Mouse (Mus musculus) macrophage (primary cell): Measurements from ENCODE around the gene 9530068E07Rik. TPM values are rescaled to one million over a fixed set of nuclear protein-coding genes. Genes with fewer than 3 reads are reported as not detected.
"Not testable (repeated sequence)": the region's sequence is repeated elsewhere in the genome, so short reads cannot be mapped to it uniquely, and the experiment has no call there.

ENCODE experiments used
- H3K27ac ChIP-seq: fragments of 350-480 bp; formaldehyde crosslinking; 2 replicates; pipeline ENCODE4 v1.9.0; 2021
- H3K36me3 ChIP-seq: fragments of 350-480 bp; formaldehyde crosslinking; 2 replicates; pipeline ENCODE4 v1.9.0; 2021; ENCODE audit errors: inconsistent target
- H3K4me3 ChIP-seq: fragments of 350-480 bp; formaldehyde crosslinking; 2 replicates; pipeline ENCODE4 v1.9.0; 2021; ENCODE audit errors: inconsistent target
- H3K79me2 ChIP-seq: fragments of 350-480 bp; formaldehyde crosslinking; 2 replicates; pipeline ENCODE4 v1.9.0; 2021; ENCODE audit errors: inconsistent target
- WGBS: methylation state at CpG from one replicate; pipeline ENCODE4 v1.1.7; 2026; ENCODE audit warnings: inconsistent platforms; ENCODE audit not compliant: missing documents; 5-methylcytosine and 5-hydroxymethylcytosine counted together
- polyA plus RNA-seq: library from polyadenylated mRNA; stranded (reverse); fragments of 250-400 nt; gene quantifications from 3 replicates; pipeline ENCODE4 v1.2.4, GENCODE M21; 2018; ENCODE audit warnings: inconsistent platforms
- total RNA-seq, 78 experiments: library from RNA; depleted of rRNA; stranded (reverse); fragments of 250-400 nt; gene quantifications; 1 replicate in 9 of 78; 2 replicates in 24 of 78; 3 replicates in 43 of 78; 4 replicates in 2 of 78; pipeline ENCODE4 v1.2.4; 2018; ENCODE audit warnings: inconsistent platforms in 56 of 78

9530068E07Rik gene
- 10 to 100 TPM; 12.7 to 69.4 (median 36.4) TPM for total RNA-seq (2018; cell fraction: chromatin; rRNA removed)
- 100 to 1,000 TPM; 131 to 187 (median 157) TPM for total RNA-seq (2018; cell fraction: cytosol; rRNA removed)
- total RNA-seq (2018; cell fraction: nucleus; rRNA removed), result 100 to 1,000 TPM in 16 of 26 experiments, 10 to 100 TPM in 10; 56.3 to 204 (median 130) TPM
- 126 to 153 TPM (median 142 TPM) in 3 replicates for polyA plus RNA-seq

GRCm38 (mm10) chr11:52395940-52396596, at the start of gene 9530068E07Rik:
Gene 9530068E07Rik, plus strand, starts transcription at chr11:52396428.
- 3% methylated on average over 36 of the region's 38 CpGs for WGBS
- no peaks in the 10 kb centered on the region for H3K36me3 ChIP-seq

GRCm38 (mm10) chr11:52346635-52347005, 49.6 kb upstream of the 9530068E07Rik start:
- Histone ChIP-seq H3K79me2 (no peaks in the 10 kb centered on the region), H3K27ac (no peak overlapping the region), H3K4me3 (peak overlapping the region; percentile 12; the same call in 1 of the 2 replicates), H3K36me3 (no peaks in the 10 kb centered on the region)
- WGBS, result 11% methylated on average over 12 of the region's 12 CpGs

More at GRCm38 (mm10) chr11:52395940-52396596, at the start of gene 9530068E07Rik:
- H3K4me3 ChIP-seq, result peak within 1 kb of the TSS; percentile 89
- H3K79me2 ChIP-seq, result peaks cover 46% of the 10 kb centered on the region
- H3K27ac ChIP-seq, result peak within 1 kb of the TSS; percentile 60

GRCm38 (mm10) chr11:52348156-52348555, 48.1 kb upstream of the 9530068E07Rik start:
- H3K4me3 ChIP-seq, result no peak overlapping the region
- no peaks in the 10 kb centered on the region for H3K36me3 ChIP-seq
- WGBS, result 81% methylated on average over 4 of the region's 4 CpGs
- H3K79me2 ChIP-seq, result no peaks in the 10 kb centered on the region
- H3K27ac ChIP-seq, result no peak overlapping the region

GRCm38 (mm10) chr11:52348724-52349123, 47.5 kb upstream of the 9530068E07Rik start:
- no peak overlapping the region for H3K27ac ChIP-seq
- H3K4me3 ChIP-seq, result no peak overlapping the region
- 89% methylated on average over 3 of the region's 3 CpGs for WGBS
- no peaks in the 10 kb centered on the region for H3K36me3 ChIP-seq
- H3K79me2 ChIP-seq, result no peaks in the 10 kb centered on the region

- no peak overlapping the region for H3K27ac ChIP-seq
- no peak overlapping the region for H3K4me3 ChIP-seq
- no peaks in the 10 kb centered on the region for H3K79me2 ChIP-seq
- 3% methylated on average over 6 of the region's 9 CpGs for WGBS
- H3K36me3 ChIP-seq, result no peaks in the 10 kb centered on the region
These were observed 45.3 kb upstream of the 9530068E07Rik start for GRCm38 (mm10) chr11:52350924-52351323.

- no peaks in the 10 kb centered on the region for H3K79me2 ChIP-seq
- WGBS, result 89% methylated on average over 3 of the region's 3 CpGs
- H3K4me3 ChIP-seq, result no peak overlapping the region
- no peak overlapping the region for H3K27ac ChIP-seq
- H3K36me3 ChIP-seq, result no peaks in the 10 kb centered on the region
These were observed 44.0 kb upstream of the 9530068E07Rik start for GRCm38 (mm10) chr11:52352271-52352670.

- Histone ChIP-seq H3K36me3 (no peaks in the 10 kb centered on the region), H3K4me3 (no peak overlapping the region)
- 89% methylated on average over 4 of the region's 5 CpGs for WGBS
These were observed 41.6 kb upstream of the 9530068E07Rik start for GRCm38 (mm10) chr11:52354644-52355043.

GRCm38 (mm10) chr11:52355601-52356000, 40.6 kb upstream of the 9530068E07Rik start:
- WGBS, result 92% methylated on average over 1 of the region's 1 CpGs
- no peak overlapping the region for H3K4me3 ChIP-seq
- no peaks in the 10 kb centered on the region for H3K79me2 ChIP-seq
- H3K36me3 ChIP-seq, result no peaks in the 10 kb centered on the region
- no peak overlapping the region for H3K27ac ChIP-seq

More at GRCm38 (mm10) chr11:52354644-52355043, 41.6 kb upstream of the 9530068E07Rik start:
- H3K79me2 ChIP-seq, result no peaks in the 10 kb centered on the region
- peak overlapping the region; percentile 44 for H3K27ac ChIP-seq

- not testable (repeated sequence) for H3K27ac ChIP-seq, H3K79me2 ChIP-seq, H3K4me3 ChIP-seq, H3K36me3 ChIP-seq
- WGBS, result 90% methylated on average over 5 of the region's 5 CpGs
These were observed 39.1 kb upstream of the 9530068E07Rik start for GRCm38 (mm10) chr11:52357091-52357490.

- Histone ChIP-seq H3K4me3 (no peak overlapping the region), H3K27ac (no peak overlapping the region), H3K36me3 (no peaks in the 10 kb centered on the region), H3K79me2 (peaks cover 22% of the 10 kb centered on the region)
- WGBS, result 100% methylated on average over 2 of the region's 4 CpGs
These were observed 37.7 kb upstream of the 9530068E07Rik start for GRCm38 (mm10) chr11:52358520-52358919.

- Histone ChIP-seq H3K4me3 (peak overlapping the region; percentile 65), H3K36me3 (no peaks in the 10 kb centered on the region), H3K79me2 (peaks cover 35% of the 10 kb centered on the region), H3K27ac (peak overlapping the region; percentile 95)
- 35% methylated on average over 22 of the region's 22 CpGs for WGBS
These were observed 36.4 kb upstream of the 9530068E07Rik start for GRCm38 (mm10) chr11:52359686-52360470.

GRCm38 (mm10) chr11:52360471-52361277, 35.6 kb upstream of the 9530068E07Rik start, which contains the start of gene Vdac1:
Gene Vdac1, plus strand, starts transcription at chr11:52360860.
- peaks cover 43% of the 10 kb centered on the region for H3K79me2 ChIP-seq
- peak within 1 kb of the TSS; percentile 95 for H3K27ac ChIP-seq
- no peaks in the 10 kb centered on the region for H3K36me3 ChIP-seq
- WGBS, result 1% methylated on average over 82 of the region's 84 CpGs
- peak within 1 kb of the TSS; percentile 65 for H3K4me3 ChIP-seq

GRCm38 (mm10) chr11:52361287-52361921, 34.8 kb upstream of the 9530068E07Rik start:
- WGBS, result under 1% methylated on average over 47 of the region's 47 CpGs
- H3K27ac ChIP-seq, result peak overlapping the region; percentile 43
- peak overlapping the region; percentile 65 for H3K4me3 ChIP-seq
- peaks cover 51% of the 10 kb centered on the region for H3K79me2 ChIP-seq
- no peaks in the 10 kb centered on the region for H3K36me3 ChIP-seq

- Histone ChIP-seq H3K36me3 (no peaks in the 10 kb centered on the region), H3K27ac (no peak overlapping the region), H3K4me3 (no peak overlapping the region), H3K79me2 (peaks cover 80% of the 10 kb centered on the region)
- WGBS, result 95% methylated on average over 2 of the region's 2 CpGs
These were observed 31.9 kb upstream of the 9530068E07Rik start for GRCm38 (mm10) chr11:52364376-52364775.
